Mouse (Mus musculus): Measurements from ENCODE around the gene Yif1a. TPM values are rescaled to one million over a fixed set of nuclear protein-coding genes. Genes with fewer than 3 reads are reported as not detected.
A peak's percentile ranks its signal among the peaks of the same experiment; 100 is the strongest.

The Yif1a gene
- polyA plus RNA-seq, 1 experiment, result 115 TPM

DNA sequence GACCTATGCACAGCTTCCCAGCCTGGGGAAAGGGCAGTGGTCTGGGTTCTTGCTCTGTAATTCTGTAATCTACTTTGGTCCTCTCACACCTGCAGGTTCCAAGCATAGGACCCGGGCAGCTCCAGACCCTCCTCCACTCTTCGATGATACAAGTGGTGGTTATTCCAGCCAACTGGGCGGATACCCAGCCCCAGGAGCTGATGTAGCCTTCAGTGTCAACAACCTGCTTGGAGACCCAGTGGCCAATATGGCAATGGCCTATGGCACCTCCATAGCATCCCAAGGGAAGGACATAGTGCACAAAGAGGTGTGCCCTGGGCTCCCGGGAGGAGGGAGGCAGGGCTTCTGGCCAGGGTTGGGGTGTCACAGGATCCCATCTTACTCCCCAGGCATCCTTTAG, 986 bp downstream of the Yif1a start:
- Histone ChIP-seq H3K4me3 (peak overlapping the region; percentile 60), H3K79me2 (ENCODE audit: control insufficient read depth, insufficient read depth) (no peaks in the 10 kb centered on the region), H3K36me3 (ENCODE audit: control insufficient read depth, insufficient read depth) (no peaks in the 10 kb centered on the region), H3ac (ENCODE audit: control insufficient read depth, insufficient read length) (peak overlapping the region; percentile 44), H3K27me3 (ENCODE audit: control insufficient read depth, insufficient read depth, insufficient read length) (no peaks in the 10 kb centered on the region), H3K4me2 (ENCODE audit: low read depth) (peak overlapping the region; percentile 73)
- TF ChIP-seq MYOG (IDR thresholded peaks at IDR 0.05; ENCODE audit: control insufficient read depth in 1 of 3, insufficient read depth in 1 of 3, insufficient read length in 2 of 3, low read depth in 2 of 3) (no peak), TCF3 (IDR thresholded peaks at IDR 0.05; ENCODE audit: insufficient read length, low read depth) (no peak)

DNA sequence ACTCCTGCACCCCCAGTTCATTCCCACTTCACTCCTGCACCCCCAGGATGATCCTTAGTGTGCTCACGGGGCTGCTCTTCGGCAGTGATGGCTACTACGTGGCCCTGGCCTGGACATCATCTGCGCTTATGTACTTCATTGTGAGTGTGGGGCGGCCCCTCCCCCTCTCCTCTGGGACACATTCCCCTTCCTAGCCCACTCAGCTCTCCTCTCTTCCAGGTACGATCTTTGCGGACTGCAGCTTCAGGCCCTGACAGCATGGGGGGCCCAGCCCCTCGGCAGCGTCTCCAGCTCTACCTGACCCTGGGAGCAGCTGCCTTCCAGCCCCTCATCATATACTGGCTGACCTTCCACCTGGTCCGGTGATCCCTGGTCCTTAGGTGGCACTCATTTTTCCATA, 3.7 kb downstream of the Yif1a start:
- no peak for TF ChIP-seq TCF12 (IDR thresholded peaks at IDR 0.05; ENCODE audit: insufficient read depth, poor library complexity, severe bottlenecking)
- Histone ChIP-seq H3K79me2 (ENCODE audit: control insufficient read depth, insufficient read depth) (no peaks in the 10 kb centered on the region), H3K4me2 (ENCODE audit: low read depth) (no peak overlapping the region), H3K36me3 (ENCODE audit: control insufficient read depth, insufficient read depth) (no peaks in the 10 kb centered on the region), H3K27me3 (ENCODE audit: control insufficient read depth, insufficient read depth, insufficient read length) (no peaks in the 10 kb centered on the region), H3K4me3 (no peak overlapping the region), H3ac (ENCODE audit: control insufficient read depth, insufficient read length) (no peak overlapping the region)

DNA sequence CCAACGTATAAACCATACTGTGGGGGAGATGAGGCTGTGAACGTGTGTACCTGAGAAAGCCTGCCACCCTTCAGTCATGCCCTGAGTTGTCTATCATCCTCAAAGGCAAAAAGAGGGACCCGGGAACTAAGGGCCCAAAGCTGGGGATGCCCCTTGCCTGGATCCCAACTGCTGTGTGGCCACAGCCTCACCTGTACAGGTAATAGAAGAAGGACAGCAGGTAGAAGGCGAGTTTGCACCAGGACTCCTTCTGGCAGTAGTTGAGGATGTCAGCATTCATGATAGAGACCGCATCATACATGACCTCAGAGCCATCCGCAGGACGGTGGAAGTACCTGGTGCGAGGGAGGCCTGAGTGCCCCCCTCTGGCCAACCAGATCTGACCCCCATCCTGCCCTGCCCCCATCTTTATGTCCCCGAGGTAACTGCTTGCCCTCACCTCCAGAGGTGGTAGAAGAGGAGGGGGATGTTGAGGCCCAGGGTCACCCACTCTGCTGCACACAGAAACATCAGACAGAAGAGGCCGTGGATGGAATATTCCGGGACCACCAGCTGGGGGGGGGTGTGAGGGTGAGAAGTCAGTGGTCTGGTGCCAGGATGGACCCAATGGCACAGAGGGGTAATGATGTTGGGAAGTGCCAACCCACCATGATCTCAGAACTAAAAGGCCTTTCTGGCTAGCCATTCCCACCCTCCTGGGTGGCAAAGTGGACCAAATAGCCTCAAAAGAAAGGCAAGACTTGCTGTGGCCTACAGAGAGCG, 5.3 kb downstream of the Yif1a start:
- no peaks in the 10 kb centered on the region for H3K27me3 ChIP-seq (ENCODE audit: control insufficient read depth, insufficient read depth, insufficient read length)
- H3K36me3 ChIP-seq (ENCODE audit: control insufficient read depth, insufficient read depth), result no peaks in the 10 kb centered on the region
- no peak overlapping the region for H3K4me2 ChIP-seq (ENCODE audit: low read depth)
- H3ac ChIP-seq (ENCODE audit: control insufficient read depth, insufficient read length), result no peak overlapping the region
- H3K79me2 ChIP-seq (ENCODE audit: control insufficient read depth, insufficient read depth), result no peaks in the 10 kb centered on the region
- no peak for TF ChIP-seq MYOG (IDR thresholded peaks at IDR 0.05; ENCODE audit: control insufficient read depth in 1 of 3, insufficient read depth in 1 of 3, insufficient read length in 2 of 3, low read depth in 2 of 3)
- TF ChIP-seq POLR2A (IDR thresholded peaks at IDR 0.05; ENCODE audit: insufficient read length, low read depth), result no peak
- no peak for TF ChIP-seq TCF3 (IDR thresholded peaks at IDR 0.05; ENCODE audit: insufficient read length, low read depth)
- no peak for TF ChIP-seq SRF (IDR thresholded peaks at IDR 0.05; ENCODE audit: control insufficient read depth, insufficient read length, low read depth)
- no peak for TF ChIP-seq TCF12 (IDR thresholded peaks at IDR 0.05; ENCODE audit: insufficient read depth, poor library complexity, severe bottlenecking)
- TF ChIP-seq MAX (IDR thresholded peaks at IDR 0.05; ENCODE audit: low read depth), result no peak
- no peak for TF ChIP-seq POLR2AphosphoS2 (IDR thresholded peaks at IDR 0.05; ENCODE audit: insufficient read length, low read depth)
- TF ChIP-seq E2F4 (IDR thresholded peaks at IDR 0.05; ENCODE audit: insufficient read depth), result no peak
- no peak for TF ChIP-seq USF1 (IDR thresholded peaks at IDR 0.05; ENCODE audit: low read depth)
- no peak for TF ChIP-seq CEBPB (IDR thresholded peaks at IDR 0.05; ENCODE audit: insufficient read depth, poor library complexity, severe bottlenecking)
- no peak for TF ChIP-seq REST (IDR thresholded peaks at IDR 0.05; ENCODE audit: insufficient read depth, insufficient read length)
- TF ChIP-seq MYOD1 (IDR thresholded peaks at IDR 0.05; ENCODE audit: control insufficient read depth in 1 of 3, insufficient read length in 2 of 3, low read depth in 2 of 3), result no peak
- H3K4me3 ChIP-seq, result no peak overlapping the region

DNA sequence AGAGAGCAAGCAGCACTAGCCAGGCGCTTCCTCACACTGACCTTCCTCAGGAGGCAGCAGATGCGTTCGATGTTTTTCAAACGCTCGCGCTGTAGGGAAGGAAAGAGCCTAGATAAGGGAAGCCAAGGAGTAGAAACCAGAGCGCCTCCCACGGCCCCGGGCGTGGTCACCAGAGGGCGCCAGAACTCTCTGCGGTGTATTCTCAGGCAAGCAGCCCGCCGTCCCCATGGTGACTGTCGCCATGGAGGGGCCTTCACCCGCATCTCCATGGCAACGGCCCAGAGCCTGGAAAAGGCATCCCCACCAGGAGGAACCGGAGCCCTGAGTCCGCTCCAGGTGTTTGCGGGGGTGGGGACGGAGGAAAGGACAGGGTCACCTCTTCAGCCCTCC, 5.9 kb downstream of the Yif1a start:
- no peaks in the 10 kb centered on the region for H3K79me2 ChIP-seq (ENCODE audit: control insufficient read depth, insufficient read depth)
- no peak overlapping the region for H3ac ChIP-seq (ENCODE audit: control insufficient read depth, insufficient read length)
- no peak overlapping the region for H3K4me2 ChIP-seq (ENCODE audit: low read depth)
- H3K27me3 ChIP-seq (ENCODE audit: control insufficient read depth, insufficient read depth, insufficient read length), result no peaks in the 10 kb centered on the region
- no peak for TF ChIP-seq E2F4 (IDR thresholded peaks at IDR 0.05; ENCODE audit: insufficient read depth)
- no peak for TF ChIP-seq POLR2A (IDR thresholded peaks at IDR 0.05; ENCODE audit: insufficient read length, low read depth)
- peak; percentile 83 for TF ChIP-seq POLR2AphosphoS2 (IDR thresholded peaks at IDR 0.05; ENCODE audit: insufficient read length, low read depth)
- no peaks in the 10 kb centered on the region for H3K36me3 ChIP-seq (ENCODE audit: control insufficient read depth, insufficient read depth)
- H3K4me3 ChIP-seq, result no peak overlapping the region

DNA sequence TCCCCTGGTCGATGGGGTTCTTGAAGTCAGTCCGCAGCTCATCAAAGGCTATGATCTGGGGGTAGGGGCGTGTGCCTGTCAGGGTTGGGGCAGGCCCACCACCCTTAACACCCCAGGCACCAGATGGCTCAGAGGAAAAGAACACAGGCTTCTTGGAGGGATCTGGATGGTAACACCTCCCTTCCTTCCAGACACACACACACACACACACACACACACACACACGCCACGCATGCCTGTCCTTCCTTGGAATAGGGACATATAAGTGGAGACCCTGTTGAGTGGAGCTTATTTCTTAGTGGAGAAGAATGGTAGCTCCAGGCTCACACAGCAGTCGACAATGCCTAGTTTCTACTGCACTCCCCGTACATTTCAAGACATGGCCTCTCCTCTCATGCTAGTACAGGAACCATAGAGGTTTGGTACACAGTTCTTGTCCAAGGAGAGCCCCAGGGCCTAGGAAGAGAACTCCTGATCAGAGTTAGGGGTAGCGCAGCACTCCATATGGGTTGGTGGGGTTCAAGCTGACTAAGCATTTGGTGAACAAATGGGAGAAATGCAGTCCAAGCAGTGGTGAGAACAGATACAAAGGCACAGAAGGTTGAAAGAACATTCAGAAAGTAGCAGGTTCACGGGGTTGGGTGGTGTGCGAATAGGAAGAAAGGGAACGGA, 6.5 kb downstream of the Yif1a start:
- TF ChIP-seq POLR2AphosphoS2 (IDR thresholded peaks at IDR 0.05; ENCODE audit: insufficient read length, low read depth) (peak; percentile 4), TCF3 (IDR thresholded peaks at IDR 0.05; ENCODE audit: insufficient read length, low read depth) (no peak)
- Histone ChIP-seq H3K36me3 (ENCODE audit: control insufficient read depth, insufficient read depth) (no peaks in the 10 kb centered on the region), H3K79me2 (ENCODE audit: control insufficient read depth, insufficient read depth) (no peaks in the 10 kb centered on the region), H3K4me2 (ENCODE audit: low read depth) (no peak overlapping the region), H3K27me3 (ENCODE audit: control insufficient read depth, insufficient read depth, insufficient read length) (no peaks in the 10 kb centered on the region), H3K4me3 (no peak overlapping the region), H3ac (ENCODE audit: control insufficient read depth, insufficient read length) (no peak overlapping the region)
